Mouse (Mus musculus): ENCODE results near the gene Stat5a. TPM values are rescaled to one million over a fixed set of nuclear protein-coding genes. Genes with fewer than 3 reads are reported as not detected.

The Stat5a gene
- total RNA-seq, 2 experiments from 2014 or later: 4.8 to 6.5 TPM

DNA sequence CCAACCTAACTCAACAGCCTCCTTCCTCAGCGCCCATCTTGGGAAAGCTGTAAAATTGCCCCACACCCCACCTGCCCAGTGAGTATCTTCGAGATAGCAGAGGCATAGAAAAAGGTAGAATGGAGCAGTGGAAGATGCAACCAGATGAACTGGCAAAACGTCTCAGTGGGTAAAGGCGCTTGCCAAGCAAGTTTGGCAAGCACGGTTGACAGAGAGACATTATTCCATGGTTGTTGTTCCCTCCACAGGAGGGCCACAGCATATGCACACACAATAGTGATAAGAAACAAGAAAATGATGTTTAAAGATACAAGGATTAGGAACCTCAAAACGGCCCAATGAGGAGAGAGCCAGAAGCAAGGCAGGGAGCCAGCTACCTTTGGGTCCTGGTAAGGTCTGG, 1.2 kb upstream of the Stat5a start:
- no peak for ATAC-seq (replicated peaks; ENCODE audit: low FRiP score, poor library complexity, severe bottlenecking)

- no peak for ATAC-seq (replicated peaks; ENCODE audit: low FRiP score, poor library complexity, severe bottlenecking)
These were observed 476 bp downstream of the Stat5a start for GRCm38 (mm10) chr11:100859579-100860075.

DNA sequence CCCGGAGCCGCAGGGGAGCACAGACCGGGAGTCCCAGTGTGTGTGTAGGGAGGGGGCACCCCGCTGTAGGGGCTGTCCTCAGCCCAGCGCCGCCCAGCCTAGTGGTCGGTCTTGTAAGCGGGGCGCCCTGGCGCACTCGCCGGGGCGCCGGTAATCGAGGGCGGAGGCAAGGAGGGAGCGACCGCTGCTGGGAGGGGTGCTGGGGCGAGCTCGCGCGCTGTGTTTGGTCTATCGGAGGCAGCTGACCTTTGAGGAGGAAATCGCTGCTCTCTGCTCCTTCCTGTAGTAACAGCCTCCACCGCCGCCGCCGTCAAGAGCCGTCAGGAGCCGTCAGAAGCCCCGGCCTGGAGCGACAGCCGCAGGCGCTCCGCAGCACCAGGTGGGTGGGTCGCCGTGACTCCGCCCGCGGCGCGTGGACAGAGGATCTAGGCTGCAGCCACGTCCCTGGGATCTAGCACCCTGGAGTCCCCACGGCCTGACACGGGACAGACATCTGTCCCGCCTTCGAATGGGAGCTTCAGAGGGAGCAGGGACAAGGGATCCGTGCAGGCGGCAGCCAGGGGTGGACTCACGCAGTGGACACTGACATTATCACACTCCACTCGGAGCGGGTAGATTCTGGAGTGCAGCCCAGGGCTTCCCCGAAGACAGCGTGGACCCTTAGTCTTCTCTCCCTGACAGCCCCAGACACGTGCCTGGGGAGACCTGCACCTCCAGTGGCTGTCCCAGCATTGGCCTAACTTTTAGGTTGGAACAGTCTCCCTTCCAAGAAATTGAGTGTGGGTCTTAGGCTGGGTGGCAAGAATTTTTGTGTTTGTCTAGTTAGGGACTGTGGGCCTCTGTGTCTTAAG, 1.3 kb downstream of the Stat5a start:
- ATAC-seq (replicated peaks; ENCODE audit: low FRiP score, poor library complexity, severe bottlenecking): peak; percentile 81

DNA sequence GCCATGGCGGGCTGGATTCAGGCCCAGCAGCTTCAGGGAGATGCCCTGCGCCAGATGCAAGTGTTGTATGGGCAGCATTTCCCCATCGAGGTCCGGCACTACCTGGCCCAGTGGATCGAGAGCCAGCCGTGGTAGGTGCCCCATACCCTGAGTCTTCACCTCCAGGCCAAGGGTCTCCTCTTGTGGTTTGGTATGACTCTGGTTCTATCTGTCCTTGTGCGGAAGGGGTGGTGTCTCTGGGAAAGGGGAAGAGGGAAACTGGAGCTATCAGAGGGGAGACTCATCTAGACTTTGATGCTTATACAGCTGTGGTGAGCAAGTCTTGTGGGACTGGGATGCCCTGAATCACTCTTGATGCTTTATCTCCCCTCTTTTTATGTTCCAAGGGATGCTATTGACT, 2.2 kb downstream of the Stat5a start:
- ATAC-seq (replicated peaks; ENCODE audit: low FRiP score, poor library complexity, severe bottlenecking): peak; percentile 26

- no peak for ATAC-seq (replicated peaks; ENCODE audit: low FRiP score, poor library complexity, severe bottlenecking)
These were observed 2.7 kb downstream of the Stat5a start for GRCm38 (mm10) chr11:100861836-100862235.

GRCm38 (mm10) chr11:100863141-100863540, 4.0 kb downstream of the Stat5a start:
- ATAC-seq (replicated peaks; ENCODE audit: low FRiP score, poor library complexity, severe bottlenecking): no peak

GRCm38 (mm10) chr11:100865618-100866017, 6.5 kb downstream of the Stat5a start:
- no peak for ATAC-seq (replicated peaks; ENCODE audit: low FRiP score, poor library complexity, severe bottlenecking)

GRCm38 (mm10) chr11:100870256-100870967, 11.3 kb downstream of the Stat5a start:
- ATAC-seq (replicated peaks; ENCODE audit: low FRiP score, poor library complexity, severe bottlenecking): no peak

- ATAC-seq (replicated peaks; ENCODE audit: low FRiP score, poor library complexity, severe bottlenecking): no peak
These were observed 11.8 kb downstream of the Stat5a start for GRCm38 (mm10) chr11:100870968-100871350.

DNA sequence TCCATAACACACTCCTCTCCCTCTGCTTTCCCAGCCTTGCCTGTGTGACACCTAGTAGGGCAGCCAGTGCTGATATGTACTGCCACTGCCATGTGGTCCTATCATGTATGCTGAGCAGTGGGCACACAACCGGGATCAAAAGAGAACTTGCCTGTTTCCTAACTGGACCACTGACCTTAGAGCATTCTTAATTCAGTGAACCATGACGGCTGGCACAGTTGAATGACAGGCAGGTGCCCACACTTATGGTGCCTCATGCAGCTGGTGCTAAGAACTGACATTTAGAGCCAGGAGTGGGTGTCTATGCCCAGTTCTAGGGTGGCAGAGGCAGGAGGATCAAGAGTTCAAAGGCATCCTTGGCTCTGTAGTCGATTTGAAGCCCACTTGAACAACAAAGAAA, 16.6 kb downstream of the Stat5a start:
- ATAC-seq (replicated peaks; ENCODE audit: low FRiP score, poor library complexity, severe bottlenecking): no peak

DNA sequence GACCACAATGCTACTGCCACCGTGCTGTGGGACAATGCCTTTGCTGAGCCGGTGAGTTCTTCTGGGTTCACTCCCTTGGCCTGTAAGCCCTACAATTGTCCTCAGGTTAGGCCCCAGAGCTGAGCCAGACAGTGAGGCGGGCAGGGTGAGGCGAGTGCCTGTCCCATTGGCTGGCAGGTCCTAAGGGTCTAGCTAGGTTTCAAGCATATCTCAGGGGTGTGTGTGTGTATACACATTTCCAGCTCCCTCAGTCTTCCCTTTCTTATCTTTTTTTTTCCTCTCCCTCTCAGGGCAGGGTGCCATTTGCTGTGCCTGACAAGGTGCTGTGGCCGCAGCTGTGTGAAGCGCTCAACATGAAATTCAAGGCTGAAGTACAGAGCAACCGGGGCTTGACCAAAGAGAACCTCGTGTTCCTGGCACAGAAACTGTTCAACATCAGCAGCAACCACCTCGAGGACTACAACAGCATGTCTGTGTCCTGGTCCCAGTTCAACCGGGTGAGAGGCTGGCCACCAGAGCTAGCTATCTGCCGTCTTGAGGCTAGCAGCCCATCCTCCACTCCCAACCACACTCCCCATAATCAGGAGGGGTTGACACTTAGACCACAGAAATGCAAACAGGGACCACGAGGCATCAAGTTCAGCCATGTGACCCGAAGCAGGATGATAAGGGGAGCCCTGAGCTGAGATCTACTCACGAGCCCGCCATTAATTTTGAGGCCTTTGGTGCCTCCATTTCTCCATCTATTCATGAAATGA, 20.3 kb downstream of the Stat5a start:
- peak; percentile 47 for ATAC-seq (replicated peaks; ENCODE audit: low FRiP score, poor library complexity, severe bottlenecking)

GRCm38 (mm10) chr11:100883640-100884039, 24.5 kb downstream of the Stat5a start:
- ATAC-seq (replicated peaks; ENCODE audit: low FRiP score, poor library complexity, severe bottlenecking): no peak

- ATAC-seq (replicated peaks; ENCODE audit: low FRiP score, poor library complexity, severe bottlenecking): no peak
These were observed 26.3 kb downstream of the Stat5a start for GRCm38 (mm10) chr11:100885472-100885871.

DNA sequence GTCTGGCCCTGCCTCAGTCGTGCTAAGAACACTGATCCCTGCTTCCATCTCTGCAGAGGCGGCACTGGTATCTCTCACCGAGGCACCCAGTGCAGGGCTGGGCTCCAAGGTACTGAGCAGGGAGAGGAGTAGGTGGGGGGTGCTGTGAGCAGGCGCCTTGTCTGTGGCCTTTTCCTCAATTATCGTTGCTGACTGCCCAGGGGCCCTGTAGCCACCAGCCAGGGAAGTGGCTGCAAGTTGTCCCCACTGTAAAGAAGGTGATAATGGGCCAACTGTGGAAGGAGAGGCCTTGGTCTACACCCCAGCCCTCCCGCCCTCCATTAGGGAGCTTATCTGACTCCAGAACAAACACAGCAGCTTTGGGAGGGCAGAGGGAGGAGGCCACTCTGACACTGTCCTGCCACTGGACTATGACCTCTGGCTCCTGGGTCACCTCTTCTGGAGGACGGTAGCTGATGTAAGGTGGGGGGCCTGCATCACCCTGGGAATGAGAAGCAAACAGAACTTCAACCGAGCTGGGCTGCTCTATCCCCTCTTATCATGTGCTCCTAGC, 27.1 kb downstream of the Stat5a start:
- ATAC-seq (replicated peaks; ENCODE audit: low FRiP score, poor library complexity, severe bottlenecking): peak; percentile 54

GRCm38 (mm10) chr11:100887236-100887635, 28.1 kb downstream of the Stat5a start:
- ATAC-seq (replicated peaks; ENCODE audit: low FRiP score, poor library complexity, severe bottlenecking): no peak

DNA sequence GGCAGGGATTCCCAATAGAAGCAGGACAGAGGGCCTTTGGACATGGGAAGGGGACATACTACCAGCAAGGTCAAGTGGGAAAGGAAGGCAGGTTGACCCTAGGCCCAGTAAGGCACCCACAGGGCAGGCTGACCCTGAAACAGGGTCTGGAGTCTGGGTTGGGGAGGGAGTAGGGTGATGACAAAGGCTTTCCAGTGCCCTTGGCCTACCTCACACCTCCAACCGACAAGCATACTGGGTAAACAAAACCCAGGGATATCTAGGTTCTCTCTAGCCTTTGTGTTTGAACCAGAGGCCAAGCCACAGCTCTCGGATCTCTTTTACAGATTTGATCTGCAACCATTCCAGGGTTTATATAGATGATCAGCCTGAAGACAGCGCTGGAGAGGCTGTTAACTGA, 28.6 kb downstream of the Stat5a start:
- ATAC-seq (replicated peaks; ENCODE audit: low FRiP score, poor library complexity, severe bottlenecking): no peak

GRCm38 (mm10) chr11:100888348-100888820, 29.2 kb downstream of the Stat5a start:
- ATAC-seq (replicated peaks; ENCODE audit: low FRiP score, poor library complexity, severe bottlenecking): no peak

DNA sequence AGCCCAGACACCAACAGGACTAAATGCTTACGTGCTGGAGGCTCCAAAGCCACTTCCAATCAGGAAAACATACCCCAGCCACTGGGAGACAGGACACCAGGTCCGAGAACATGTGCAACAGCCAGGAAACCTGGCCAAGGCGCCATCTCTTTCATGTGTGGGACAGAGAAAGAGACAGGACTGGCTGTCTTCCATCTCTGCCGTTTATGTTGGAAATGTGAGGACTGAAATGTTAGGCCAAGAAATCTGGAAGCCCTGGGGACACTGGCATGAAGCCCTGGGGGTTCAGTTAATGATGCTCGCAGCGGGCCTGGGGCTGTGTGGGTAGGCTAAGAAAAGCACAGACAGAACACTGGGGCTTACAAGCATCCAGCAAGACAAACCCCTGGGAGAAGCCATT, 31.3 kb downstream of the Stat5a start:
- no peak for ATAC-seq (replicated peaks; ENCODE audit: low FRiP score, poor library complexity, severe bottlenecking)

- ATAC-seq (replicated peaks; ENCODE audit: low FRiP score, poor library complexity, severe bottlenecking): peak; percentile 50
These were observed 32.3 kb downstream of the Stat5a start for GRCm38 (mm10) chr11:100891256-100892123.
